Comparison of ENCODE assay signal across 22 mouse cellular contexts in the genomic region with DNA sequence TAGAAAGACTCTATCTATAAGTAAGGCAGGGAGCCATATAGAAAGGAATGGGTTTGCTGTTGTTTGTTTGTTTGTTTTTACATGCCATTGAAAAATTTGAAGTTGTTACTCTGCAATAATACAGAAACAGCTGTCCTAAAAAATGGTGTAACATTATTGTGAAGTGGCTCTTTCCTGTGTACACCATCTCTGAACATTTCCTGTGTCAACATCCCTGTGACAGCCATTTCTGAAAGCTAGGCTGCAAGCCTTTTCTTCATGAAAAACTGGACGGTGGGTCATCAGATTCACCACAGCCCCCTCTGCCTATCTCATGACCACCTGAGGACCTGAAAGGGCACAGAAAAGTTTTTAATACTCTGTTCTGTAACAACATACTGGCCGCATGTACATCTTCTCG.
"Had no signal": no experiment of that assay in that cellular context is flagged by ENCODE, and none has a peak within 500 bp of the region (broad histone marks: within the 10 kb centered on the region; RNA-seq: fewer than 3 reads in every experiment).

No protein-coding gene starts in this region.

- H3K4me1 ChIP-seq: limb, embryonic 12.5 days; liver, embryonic 13.5 days; midbrain, embryonic 10.5 days; midbrain, embryonic 13.5 days; neural tube, embryonic 13.5 days had no signal

- H3K4me3 ChIP-seq: limb, embryonic 12.5 days; limb, embryonic 15.5 days; liver, embryonic 13.5 days; lung, embryonic 15.5 days; megakaryocyte, embryonic 14.5 days; midbrain, embryonic 10.5 days; midbrain, embryonic 13.5 days; myocyte; neural tube, embryonic 13.5 days; stomach, embryonic 15.5 days had no signal

- H3K36me3 ChIP-seq: limb, embryonic 12.5 days; limb, embryonic 15.5 days; liver, embryonic 13.5 days; lung, embryonic 15.5 days; midbrain, embryonic 10.5 days; midbrain, embryonic 13.5 days; neural tube, embryonic 13.5 days; stomach, embryonic 15.5 days had no signal

- DNase-seq: kidney, adult 2 months; kidney, postnatal 25 days; layer of hippocampus, postnatal 36 days; left cerebral cortex, postnatal 4 days; liver, embryonic 13.5 days; lung, adult 18-20 months; lung, postnatal 10 days; lung, postnatal 36 days; retina, postnatal 1 day; right cerebral cortex, postnatal 25 days; spleen, adult 18-20 months; thymus, postnatal 25 days had no signal

- H3K27ac ChIP-seq: kidney, postnatal 0 days; limb, embryonic 12.5 days; limb, embryonic 15.5 days; liver, embryonic 13.5 days; lung, embryonic 15.5 days; midbrain, embryonic 10.5 days; midbrain, embryonic 13.5 days; neural tube, embryonic 13.5 days; stomach, embryonic 15.5 days had no signal
